Mouse (Mus musculus) right cerebral cortex, adult 2 months (tissue): ENCODE data around the gene Rhox4b.
"Not testable (repeated sequence)": the region's sequence is repeated elsewhere in the genome, so short reads cannot be mapped to it uniquely, and the experiment has no call there.

Source experiments
- DNase-seq, 2 experiments: peaks; one replicate each; pipeline ENCODE4 v3.0.0; 2021 to 2022; ENCODE audit warnings: low spot score in 2 of 2

Rhox4b gene

GRCm38 (mm10) chrX:37432194-37432593 is at the start of gene Rhox4b:
Rhox4b (plus strand) TSS chrX:37432494.
- DNase-seq: not testable (repeated sequence)

DNA sequence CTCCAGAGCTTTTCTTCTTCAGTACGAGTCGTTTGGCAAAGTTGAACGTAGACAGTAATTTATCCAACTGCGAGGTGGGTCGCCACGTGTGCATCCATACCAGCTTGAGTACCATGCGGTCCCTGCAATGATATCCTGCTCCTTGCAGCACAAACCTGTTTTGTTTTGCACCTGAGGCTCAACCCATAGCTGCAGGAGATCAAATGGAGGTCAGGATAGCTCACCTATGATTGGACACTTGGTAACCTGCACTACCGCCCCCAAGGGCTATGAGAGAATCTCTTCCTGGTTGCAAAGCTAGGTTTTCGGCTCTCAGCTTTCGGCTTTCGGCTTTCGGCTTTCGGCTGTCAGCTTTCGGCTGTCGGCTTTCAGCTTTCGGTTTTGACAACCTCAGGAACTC is 41.7 kb upstream of the Rhox4b start, which contains the start of gene Rhox4a2:
Rhox4a2 (plus strand) TSS at position 301 of the 400 bp plus-strand sequence.
- not testable (repeated sequence) for DNase-seq

DNA sequence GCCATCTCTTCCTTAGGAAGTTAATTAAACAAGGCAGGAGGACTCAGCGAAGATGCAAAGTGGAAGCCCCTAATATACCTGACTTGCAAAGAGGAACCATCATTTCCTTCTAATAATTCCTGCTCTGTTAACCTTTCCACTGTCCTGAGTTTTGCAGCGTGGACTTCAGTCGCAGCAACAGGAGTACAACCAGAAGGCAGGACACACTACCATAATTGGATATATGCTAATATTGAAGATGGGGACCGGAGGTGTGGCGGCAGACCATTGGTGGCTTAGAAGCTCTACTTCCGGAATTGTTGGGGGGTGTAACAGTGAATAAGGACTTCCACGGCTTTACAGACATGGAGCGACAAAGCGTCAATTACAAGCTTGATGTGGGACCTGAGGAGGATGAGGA is 20.5 kb upstream of the Rhox4b start, which contains the start of gene Rhox2b:
Rhox2b (plus strand) TSS at position 301 of the 400 bp plus-strand sequence.
- not testable (repeated sequence) for DNase-seq

DNA sequence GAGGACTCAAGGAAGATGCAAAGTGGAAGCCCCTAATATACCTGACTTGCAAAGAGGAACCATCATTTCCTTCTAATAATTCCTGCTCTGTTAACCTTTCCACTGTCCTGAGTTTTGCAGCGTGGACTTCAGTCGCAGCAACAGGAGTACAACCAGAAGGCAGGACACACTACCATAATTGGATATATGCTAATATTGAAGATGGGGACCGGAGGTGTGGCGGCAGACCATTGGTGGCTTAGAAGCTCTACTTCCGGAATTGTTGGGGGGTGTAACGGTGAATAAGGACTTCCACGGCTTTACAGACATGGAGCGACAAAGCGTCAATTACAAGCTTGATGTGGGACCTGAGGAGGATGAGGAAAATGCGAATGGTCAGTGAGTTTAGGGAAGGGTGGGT is 21.1 kb downstream of the Rhox4b start, which contains the start of gene Rhox2c:
Rhox2c (plus strand) TSS at position 301 of the 400 bp plus-strand sequence.
- not testable (repeated sequence) for DNase-seq

DNA sequence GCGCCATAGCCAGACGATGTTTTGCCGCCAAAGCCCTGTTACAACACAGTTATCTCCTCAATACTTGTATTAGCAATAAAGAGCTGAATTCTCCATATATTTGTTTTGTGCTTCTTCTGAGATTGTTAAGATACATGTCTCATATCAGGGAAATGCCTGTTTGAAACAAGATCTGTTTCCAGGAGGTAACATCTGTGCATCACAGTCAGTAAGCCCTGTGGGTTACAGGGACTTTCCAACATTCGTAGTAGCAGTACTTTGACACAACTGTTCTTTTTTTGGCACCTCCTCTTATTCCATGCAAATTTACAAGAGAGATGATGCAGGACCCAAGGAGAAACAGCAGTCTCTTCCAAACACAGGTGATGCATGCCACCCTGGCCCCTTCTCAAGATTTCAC is 26.0 kb downstream of the Rhox4b start, which contains the start of gene Rhox3c:
Rhox3c (plus strand) TSS at position 301 of the 400 bp plus-strand sequence.
- DNase-seq: not testable (repeated sequence)

DNA sequence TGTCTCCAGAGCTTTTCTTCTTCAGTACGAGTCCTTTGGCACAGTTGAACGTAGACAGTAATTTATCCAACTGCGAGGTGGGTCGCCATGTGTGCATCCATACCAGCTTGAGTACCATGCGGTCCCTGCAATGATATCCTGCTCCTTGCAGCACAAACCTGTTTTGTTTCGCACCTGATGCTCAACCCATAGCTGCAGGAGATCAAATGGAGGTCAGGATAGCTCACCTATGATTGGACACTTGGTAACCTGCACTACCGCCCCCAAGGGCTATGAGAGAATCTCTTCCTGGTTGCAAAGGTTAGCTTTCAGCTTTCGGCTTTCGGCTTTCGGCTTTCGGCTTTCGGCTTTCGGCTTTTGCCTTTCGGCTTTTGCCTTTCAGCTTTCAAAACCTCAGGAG is 47.7 kb downstream of the Rhox4b start, which contains the start of gene Rhox4c:
Rhox4c (plus strand) TSS at position 301 of the 400 bp plus-strand sequence.
- not testable (repeated sequence) for DNase-seq
